Mouse (Mus musculus) hindbrain, embryonic 13.5 days (tissue): ENCODE results near the gene Macrod1. TPM values are rescaled to one million over a fixed set of nuclear protein-coding genes. Genes with fewer than 3 reads are reported as not detected.
A peak's percentile ranks its signal among the peaks of the same experiment; 100 is the strongest.

Source experiments
- ATAC-seq: fragments of 200-750 bp; cut with Nextera tagmentation; 2 replicates; pipeline ENCODE4 v1.8.0; 2017; ENCODE audit warnings: moderate TSS enrichment; ENCODE audit not compliant: low FRiP score
- H3K27ac ChIP-seq: fragments of 300-500 bp; sonication (generic); 2 replicates; pipeline ENCODE4 v1.5.1; 2015; ENCODE audit warnings: inconsistent platforms, mild to moderate bottlenecking, moderate library complexity
- H3K27me3 ChIP-seq: fragments of 300-500 bp; sonication (generic); 2 replicates; pipeline ENCODE4 v1.6.1; 2015; ENCODE audit warnings: mild to moderate bottlenecking, inconsistent platforms
- H3K36me3 ChIP-seq: fragments of 300-500 bp; sonication (generic); 2 replicates; pipeline ENCODE4 v1.6.1; 2015; ENCODE audit warnings: mild to moderate bottlenecking, inconsistent platforms
- H3K4me1 ChIP-seq: fragments of 300-500 bp; sonication (generic); replicated peaks from 2 replicates; pipeline ENCODE4 v1.6.1; 2015; ENCODE audit warnings: inconsistent platforms
- H3K4me2 ChIP-seq: fragments of 300-500 bp; sonication (generic); 2 replicates; pipeline ENCODE4 v1.6.1; 2015; ENCODE audit warnings: inconsistent platforms, mild to moderate bottlenecking, moderate library complexity
- H3K4me3 ChIP-seq: fragments of 300-500 bp; sonication (generic); 2 replicates; pipeline ENCODE4 v1.5.1; 2015; ENCODE audit warnings: mild to moderate bottlenecking, inconsistent platforms
- H3K9ac ChIP-seq: fragments of 300-500 bp; sonication (generic); 2 replicates; pipeline ENCODE4 v1.6.1; 2015; ENCODE audit warnings: mild to moderate bottlenecking, inconsistent platforms
- H3K9me3 ChIP-seq: fragments of 300-500 bp; sonication (generic); 2 replicates; pipeline ENCODE4 v1.6.1; 2016; ENCODE audit warnings: inconsistent platforms
- WGBS: fragments of 180-500 bp; shearing (Covaris S2); methylation state at CpG from one replicate; pipeline ENCODE4 v1.1.7; 2015; 5-methylcytosine and 5-hydroxymethylcytosine counted together
- polyA plus RNA-seq: library from polyadenylated mRNA; unstranded; fragments of >200 nt; fragmentation: Nextera tagmentation; extraction: Ambion mirVana; gene quantifications from 2 replicates; pipeline ENCODE4 v1.2.1, GENCODE M21; 2015

Gene Macrod1
- polyA plus RNA-seq, 1 experiment from 2014 or later: 5.3 TPM

DNA sequence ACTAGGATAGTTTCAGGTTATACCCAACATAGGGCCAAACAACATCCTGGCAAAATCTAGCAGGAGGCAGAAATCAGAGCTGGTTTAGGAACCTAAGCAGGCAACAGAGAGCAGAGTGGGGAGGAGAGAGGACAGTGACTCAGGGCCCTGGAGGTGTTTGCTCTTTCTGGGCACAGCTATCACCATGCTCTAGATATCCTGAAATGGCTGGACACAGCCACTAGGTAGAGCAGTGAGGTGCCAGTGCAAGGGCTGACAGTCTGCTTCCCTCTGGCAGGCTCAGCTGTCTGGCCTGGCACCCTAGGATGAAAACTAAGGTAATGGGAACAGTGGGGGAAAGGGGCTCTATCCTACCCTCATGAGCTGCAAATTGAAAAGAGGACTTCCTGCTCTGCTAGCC lies 166.9 kb downstream of the Macrod1 start:
- H3K4me1 ChIP-seq: no peaks in the 10 kb centered on the region
- H3K27ac ChIP-seq: no peak overlapping the region
- no peaks in the 10 kb centered on the region for H3K9me3 ChIP-seq
- no peak overlapping the region for H3K9ac ChIP-seq
- H3K4me3 ChIP-seq: no peak overlapping the region
- no peak for ATAC-seq
- no peaks in the 10 kb centered on the region for H3K27me3 ChIP-seq
- H3K36me3 ChIP-seq: peaks cover 32% of the 10 kb centered on the region
- no peak overlapping the region for H3K4me2 ChIP-seq

DNA sequence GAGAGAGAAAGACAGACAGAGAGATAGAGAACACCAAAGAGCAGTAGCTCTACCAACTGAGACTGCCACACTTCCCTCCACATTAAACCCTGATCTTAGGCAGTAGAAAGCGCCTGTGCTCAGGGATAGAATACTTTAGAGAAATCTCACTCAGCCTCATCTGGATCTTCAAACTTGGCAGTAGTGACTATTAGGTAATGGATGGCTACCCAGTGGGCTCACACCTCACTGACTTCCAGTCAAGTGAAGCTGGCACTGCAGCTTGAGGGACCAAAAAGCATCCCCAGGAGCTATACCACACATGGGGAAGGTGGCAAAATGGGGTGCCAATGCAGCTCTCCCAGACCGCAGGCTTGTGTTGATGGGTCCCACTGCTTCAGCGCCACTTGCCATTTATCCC lies 167.6 kb downstream of the Macrod1 start:
- H3K9ac ChIP-seq: no peak overlapping the region
- 92% methylated on average over 3 of the region's 3 CpGs for WGBS
- ATAC-seq: no peak
- no peaks in the 10 kb centered on the region for H3K9me3 ChIP-seq
- no peak overlapping the region for H3K4me3 ChIP-seq
- peaks cover 39% of the 10 kb centered on the region for H3K36me3 ChIP-seq
- no peaks in the 10 kb centered on the region for H3K4me1 ChIP-seq
- no peak overlapping the region for H3K4me2 ChIP-seq
- H3K27ac ChIP-seq: no peak overlapping the region
- no peaks in the 10 kb centered on the region for H3K27me3 ChIP-seq

DNA sequence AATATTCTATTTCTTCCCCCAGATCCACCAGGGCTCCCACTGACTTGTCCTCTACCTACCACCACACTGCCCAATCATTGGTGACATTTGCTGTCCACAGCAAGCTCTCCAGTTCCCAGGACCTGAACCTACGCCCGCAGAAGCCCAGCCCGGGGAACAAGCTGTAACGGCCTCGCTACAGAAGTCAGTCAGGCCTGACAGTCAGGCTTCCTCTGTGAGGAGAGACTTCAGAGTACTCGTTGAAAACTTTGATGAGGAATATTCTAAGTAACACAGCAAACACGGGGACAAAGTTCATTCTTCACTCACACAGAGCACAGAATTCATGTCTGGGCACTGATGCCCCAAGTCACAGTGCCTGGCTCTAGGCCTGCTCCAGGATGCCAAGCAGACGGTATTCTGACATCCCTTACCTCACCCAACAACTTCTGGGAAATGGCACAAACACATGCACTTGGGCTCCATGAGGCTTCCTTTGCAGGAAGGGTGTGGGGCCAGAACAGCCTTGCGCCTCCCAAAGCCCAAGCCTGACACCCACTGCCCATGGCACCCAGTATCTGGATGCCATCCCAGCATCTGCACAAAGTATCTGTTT lies 168.6 kb downstream of the Macrod1 start:
- Histone ChIP-seq H3K4me3 (no peak overlapping the region), H3K4me1 (no peaks in the 10 kb centered on the region)
- WGBS: 85% methylated on average over 9 of the region's 9 CpGs

DNA sequence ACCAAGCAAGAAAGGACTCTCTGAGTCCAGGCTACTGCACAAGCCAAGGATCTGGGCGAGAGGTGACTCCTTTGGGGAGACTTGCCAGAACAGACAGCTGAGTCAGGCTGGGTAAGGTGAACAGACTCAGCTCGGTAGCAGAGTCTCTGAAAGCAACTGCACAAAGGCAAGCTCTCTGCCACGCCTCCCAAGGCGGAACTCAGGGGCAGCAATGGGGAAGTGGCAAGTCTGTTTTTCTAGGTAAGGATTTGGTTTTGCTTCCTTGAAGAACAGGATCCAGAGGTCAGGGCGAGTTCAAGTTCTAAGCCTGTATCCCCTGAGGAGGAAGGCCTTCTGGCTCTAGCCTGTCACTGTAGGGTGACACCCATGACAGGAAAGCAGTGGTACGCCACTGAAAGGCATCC lies 169.9 kb downstream of the Macrod1 start:
- ATAC-seq: no peak
- Histone ChIP-seq H3K4me3 (no peak overlapping the region), H3K4me1 (no peaks in the 10 kb centered on the region), H3K27me3 (no peaks in the 10 kb centered on the region), H3K36me3 (peaks cover 62% of the 10 kb centered on the region), H3K9ac (no peak overlapping the region), H3K27ac (no peak overlapping the region), H3K4me2 (no peak overlapping the region), H3K9me3 (no peaks in the 10 kb centered on the region)
- WGBS: 84% methylated on average over 6 of the region's 6 CpGs

More for the DNA sequence above, 168.6 kb downstream of the Macrod1 start:
- Histone ChIP-seq H3K9me3 (no peaks in the 10 kb centered on the region), H3K36me3 (peaks cover 49% of the 10 kb centered on the region), H3K4me2 (no peak overlapping the region), H3K27me3 (no peaks in the 10 kb centered on the region), H3K9ac (no peak overlapping the region; the same call in 1 of the 2 replicates), H3K27ac (no peak overlapping the region)
- ATAC-seq: no peak

DNA sequence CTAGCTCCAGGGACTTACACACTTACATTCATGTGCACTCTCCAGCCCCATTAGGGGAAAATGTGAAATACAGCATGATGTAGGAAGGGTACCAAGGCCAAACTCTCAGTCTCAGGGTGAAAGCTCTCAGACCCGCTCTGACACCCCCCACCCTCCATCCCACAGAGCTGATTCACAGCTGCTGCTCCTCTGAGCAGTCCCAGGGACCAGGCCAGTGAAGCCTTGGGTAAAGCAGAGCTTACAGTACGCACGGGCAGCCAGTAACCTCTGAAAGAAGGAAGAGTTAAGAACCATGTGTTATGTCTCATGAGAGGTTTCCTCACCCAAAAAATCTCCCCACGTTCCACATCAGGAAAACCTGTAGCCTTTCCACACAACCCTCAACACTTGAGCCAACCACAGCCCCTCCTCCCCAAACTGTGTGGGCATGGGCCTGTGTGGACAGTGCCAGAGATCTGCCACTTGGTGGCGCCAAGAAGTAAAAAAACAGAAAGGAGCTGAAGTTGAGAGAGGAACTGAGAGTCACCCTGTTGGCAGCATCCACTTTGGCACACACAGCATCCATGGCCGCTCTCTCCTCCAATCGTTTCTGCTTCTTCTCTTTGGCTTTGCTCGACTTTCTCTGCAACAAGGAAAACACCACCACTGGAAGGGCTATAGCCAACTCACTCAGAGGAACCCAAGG lies 178.1 kb downstream of the Macrod1 start:
- H3K4me1 ChIP-seq: peaks cover 22% of the 10 kb centered on the region

DNA sequence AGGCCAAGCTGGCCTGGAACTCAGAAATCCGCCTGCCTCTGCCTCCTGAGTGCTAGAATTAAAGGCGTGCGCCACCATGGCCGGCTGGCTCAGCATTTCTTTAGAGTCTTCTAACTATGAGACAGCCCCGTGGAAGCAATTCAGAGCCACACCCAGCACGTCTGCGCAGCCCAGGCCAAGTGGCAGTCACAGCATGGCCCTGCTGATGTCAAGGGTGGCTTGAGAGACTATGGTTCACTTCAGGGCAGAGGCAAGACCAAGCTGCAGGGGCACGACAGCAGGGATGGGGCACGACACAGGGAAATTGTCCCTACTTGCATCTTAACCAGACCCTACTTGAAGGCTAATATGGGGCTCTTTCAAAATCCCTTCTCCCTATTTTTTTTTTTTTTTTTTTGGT lies 178.9 kb downstream of the Macrod1 start:
- H3K36me3 ChIP-seq: peaks cover 39% of the 10 kb centered on the region
- H3K4me3 ChIP-seq: no peak overlapping the region
- no peak overlapping the region for H3K4me2 ChIP-seq
- H3K27ac ChIP-seq: no peak overlapping the region
- no peaks in the 10 kb centered on the region for H3K9me3 ChIP-seq
- no peaks in the 10 kb centered on the region for H3K27me3 ChIP-seq
- ATAC-seq: no peak
- WGBS: 92% methylated on average over 9 of the region's 9 CpGs
- no peak overlapping the region for H3K9ac ChIP-seq
- H3K4me1 ChIP-seq: peaks cover 30% of the 10 kb centered on the region

More for the DNA sequence above, 178.1 kb downstream of the Macrod1 start:
- 59% methylated on average over 8 of the region's 8 CpGs for WGBS
- no peak overlapping the region for H3K4me2 ChIP-seq
- no peak overlapping the region for H3K27ac ChIP-seq
- peaks cover 47% of the 10 kb centered on the region for H3K36me3 ChIP-seq
- H3K9ac ChIP-seq: no peak overlapping the region
- no peaks in the 10 kb centered on the region for H3K27me3 ChIP-seq
- no peaks in the 10 kb centered on the region for H3K9me3 ChIP-seq
- ATAC-seq: peak; percentile 85
- no peak overlapping the region for H3K4me3 ChIP-seq

DNA sequence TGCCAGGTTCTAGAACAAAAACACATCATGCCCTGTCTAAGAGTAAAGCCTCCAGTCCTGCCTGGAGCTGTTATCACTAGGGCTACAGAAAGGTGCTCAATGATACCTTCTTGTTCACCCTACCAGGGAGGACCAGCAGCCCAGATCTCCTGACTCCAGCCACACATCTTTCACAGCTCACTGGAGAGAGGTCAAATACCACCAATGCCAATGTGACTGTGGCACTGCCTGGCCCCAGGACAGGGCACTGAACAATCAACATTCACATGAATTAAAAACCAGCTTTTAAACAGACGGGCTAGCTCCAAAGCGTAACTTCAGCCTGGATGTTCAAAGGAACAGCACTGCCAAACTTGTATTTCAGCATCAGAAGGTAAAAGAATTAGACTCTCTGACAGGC lies 179.4 kb downstream of the Macrod1 start:
- no peak overlapping the region for H3K9ac ChIP-seq
- no peaks in the 10 kb centered on the region for H3K9me3 ChIP-seq
- no peaks in the 10 kb centered on the region for H3K27me3 ChIP-seq
- no peak overlapping the region for H3K4me2 ChIP-seq
- H3K36me3 ChIP-seq: peaks cover 34% of the 10 kb centered on the region
- ATAC-seq: no peak
- H3K4me1 ChIP-seq: peaks cover 30% of the 10 kb centered on the region
- 86% methylated on average over 2 of the region's 2 CpGs for WGBS
- H3K27ac ChIP-seq: no peak overlapping the region
- H3K4me3 ChIP-seq: no peak overlapping the region

DNA sequence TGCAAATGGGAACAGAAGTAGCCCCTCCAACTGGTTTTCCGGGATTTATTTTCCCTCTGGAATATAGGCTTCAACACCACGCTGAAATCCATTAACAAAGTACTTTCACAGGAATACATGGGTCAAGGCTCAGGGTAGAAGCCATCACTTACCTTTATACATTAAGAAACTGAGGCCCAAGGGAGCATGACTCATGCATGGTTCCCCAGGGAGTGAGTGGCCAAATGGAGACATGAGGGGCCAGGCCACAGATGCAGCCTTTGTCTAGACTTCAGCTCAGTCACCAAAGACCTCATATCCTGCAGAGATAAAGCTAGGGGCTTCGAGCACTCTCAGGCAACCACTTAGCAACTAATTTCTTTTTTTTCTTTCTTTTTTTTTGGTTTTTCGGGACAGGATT lies 180.1 kb downstream of the Macrod1 start:
- H3K4me1 ChIP-seq: peaks cover 34% of the 10 kb centered on the region
- no peaks in the 10 kb centered on the region for H3K9me3 ChIP-seq
- no peak for ATAC-seq
- no peak overlapping the region for H3K27ac ChIP-seq
- 0 out of 2 replicates have a peak overlapping the region, but pooled peaks have one; percentile 25 for H3K9ac ChIP-seq
- H3K27me3 ChIP-seq: no peaks in the 10 kb centered on the region
- H3K4me3 ChIP-seq: no peak overlapping the region
- WGBS: 86% methylated on average over 4 of the region's 4 CpGs
- no peak overlapping the region for H3K4me2 ChIP-seq
- H3K36me3 ChIP-seq: peaks cover 26% of the 10 kb centered on the region

DNA sequence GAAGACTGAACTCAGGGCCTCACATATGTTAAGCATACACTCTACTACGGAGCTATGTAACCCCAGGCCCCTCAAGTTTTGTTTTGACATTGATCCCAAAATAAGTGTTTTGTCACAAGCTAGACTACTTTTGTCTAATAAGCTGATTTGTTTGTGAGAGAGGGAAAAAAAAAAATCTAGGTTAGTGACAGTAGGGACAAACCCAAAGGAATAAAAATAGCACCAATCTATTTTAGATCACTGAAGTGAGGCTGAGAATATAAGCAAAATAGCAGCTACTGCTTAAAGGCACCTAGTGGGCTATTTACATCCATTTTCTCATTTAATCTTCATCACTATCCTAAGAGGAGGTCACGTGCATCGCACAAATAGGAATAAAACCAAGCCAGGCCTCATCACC lies 183.0 kb downstream of the Macrod1 start:
- ATAC-seq: no peak
- 93% methylated on average over 3 of the region's 3 CpGs for WGBS
- no peaks in the 10 kb centered on the region for H3K9me3 ChIP-seq
- peaks cover 34% of the 10 kb centered on the region for H3K4me1 ChIP-seq
- H3K9ac ChIP-seq: peak overlapping the region; percentile 88
- H3K27ac ChIP-seq: no peak overlapping the region
- H3K4me3 ChIP-seq: peak overlapping the region; percentile 71; the same call in 1 of the 2 replicates
- H3K36me3 ChIP-seq: peaks cover 4% of the 10 kb centered on the region; the same call in 1 of the 2 replicates
- peak overlapping the region; percentile 91 for H3K4me2 ChIP-seq
- peaks cover 7% of the 10 kb centered on the region; the same call in 1 of the 2 replicates for H3K27me3 ChIP-seq

DNA sequence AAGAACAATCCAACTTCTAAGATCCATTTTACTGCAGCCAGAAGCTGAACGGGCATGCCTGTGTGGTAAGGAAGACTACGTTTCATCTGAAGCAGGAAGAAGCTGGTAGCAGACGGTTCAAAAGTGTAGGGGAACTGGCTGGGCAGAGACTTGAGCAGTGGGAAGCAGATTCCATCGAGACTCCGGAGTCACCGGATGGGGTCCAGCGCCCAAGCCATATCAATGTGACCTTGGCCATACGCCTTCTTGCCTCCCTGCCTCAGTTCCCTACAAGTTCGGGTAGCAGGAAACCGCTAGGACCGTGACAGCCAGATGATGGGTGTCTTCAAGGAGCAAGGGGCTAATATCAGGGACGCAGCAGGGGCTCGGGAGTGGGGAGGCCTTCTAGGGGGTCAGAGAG lies 183.7 kb downstream of the Macrod1 start:
- H3K27ac ChIP-seq: peak overlapping the region; percentile 90
- H3K27me3 ChIP-seq: peaks cover 7% of the 10 kb centered on the region; the same call in 1 of the 2 replicates
- H3K4me1 ChIP-seq: peaks cover 34% of the 10 kb centered on the region
- H3K4me3 ChIP-seq: peak overlapping the region; percentile 71
- H3K36me3 ChIP-seq: peaks cover 4% of the 10 kb centered on the region; the same call in 1 of the 2 replicates
- no peaks in the 10 kb centered on the region for H3K9me3 ChIP-seq
- H3K9ac ChIP-seq: peak overlapping the region; percentile 88
- ATAC-seq: no peak; the same call in none of the 2 replicates
- peak overlapping the region; percentile 91 for H3K4me2 ChIP-seq
- 5% methylated on average over 13 of the region's 13 CpGs for WGBS

DNA sequence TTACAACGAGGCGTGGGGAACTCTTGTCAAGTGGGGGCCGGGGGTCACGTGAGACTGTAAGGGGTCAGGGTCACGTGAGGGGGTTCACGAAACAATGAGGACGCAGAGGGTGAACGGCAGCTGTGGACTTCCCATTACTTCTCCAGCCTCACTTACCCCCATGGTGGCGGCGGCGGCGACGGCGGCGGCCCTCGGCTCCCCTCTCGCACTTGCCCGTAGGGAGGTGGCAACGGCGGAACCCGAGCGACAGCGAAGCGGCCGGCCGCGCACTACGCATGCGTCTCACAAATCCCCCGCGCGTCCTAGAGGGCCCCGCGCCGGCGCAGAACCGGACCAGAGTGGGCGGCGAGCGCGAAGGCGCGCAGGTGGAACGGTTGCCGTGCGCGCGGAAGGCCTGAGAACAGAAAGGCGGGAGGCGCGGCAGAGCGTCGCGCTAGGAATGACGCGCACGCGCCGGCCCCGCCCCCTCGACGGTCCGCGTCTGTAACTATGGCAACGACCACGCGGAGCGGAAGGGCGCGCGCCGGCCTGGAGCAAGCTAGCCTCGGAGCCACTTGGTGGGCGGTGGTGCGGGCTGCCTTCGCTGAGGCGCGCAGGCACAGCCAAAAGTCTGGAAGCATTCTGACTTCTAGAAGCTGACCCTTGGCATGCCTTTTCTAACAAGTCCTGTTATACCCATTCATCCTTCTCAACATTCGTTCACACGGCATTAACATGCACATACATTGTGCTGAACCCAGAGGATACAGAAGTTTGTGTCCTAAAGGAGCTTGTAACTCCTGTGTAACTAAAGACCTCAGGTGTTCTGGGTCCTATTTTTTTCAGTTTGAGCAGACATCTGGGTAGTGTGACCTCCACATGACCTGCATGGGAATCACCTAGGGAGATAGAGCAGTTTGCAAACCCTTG lies 184.4 kb downstream of the Macrod1 start, which contains the start of gene Naa40:
Naa40 (minus strand) TSS at position 402 of the 909 bp plus-strand sequence.
- H3K4me1 ChIP-seq: peaks cover 34% of the 10 kb centered on the region
- peaks cover 7% of the 10 kb centered on the region; the same call in 1 of the 2 replicates for H3K27me3 ChIP-seq
- under 1% methylated on average over 80 of the region's 80 CpGs for WGBS
- no peaks in the 10 kb centered on the region for H3K9me3 ChIP-seq
- ATAC-seq: peak; percentile 96
- H3K4me3 ChIP-seq: peak within 1 kb of the TSS; percentile 71
- H3K36me3 ChIP-seq: peaks cover 4% of the 10 kb centered on the region; the same call in 1 of the 2 replicates
- peak within 1 kb of the TSS; percentile 91 for H3K4me2 ChIP-seq
- H3K9ac ChIP-seq: peak within 1 kb of the TSS; percentile 88
- H3K27ac ChIP-seq: peak within 1 kb of the TSS; percentile 90

DNA sequence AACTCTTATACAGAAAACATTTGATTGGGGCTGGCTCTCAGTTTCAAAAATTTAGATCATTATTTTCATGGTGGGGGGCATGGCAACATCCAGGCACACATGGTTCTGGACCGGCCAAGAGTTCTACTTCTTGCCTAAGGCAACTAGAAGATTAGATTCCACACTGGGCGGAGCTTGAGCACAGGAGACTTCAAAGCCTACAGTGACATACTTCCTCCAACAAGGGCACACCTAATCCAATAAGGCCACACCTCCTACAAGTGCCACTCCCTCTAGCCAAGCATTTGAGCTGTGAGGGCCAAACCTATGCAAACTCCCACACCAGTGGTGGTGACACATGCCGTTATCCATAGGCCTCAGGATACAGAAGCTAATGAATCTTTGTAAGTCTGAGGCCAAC lies 189.4 kb downstream of the Macrod1 start:
- WGBS: 86% methylated on average over 3 of the region's 3 CpGs

More for the DNA sequence above, 189.4 kb downstream of the Macrod1 start:
- Histone ChIP-seq H3K9ac (no peak overlapping the region), H3K4me2 (no peak overlapping the region), H3K4me3 (no peak overlapping the region), H3K27me3 (peaks cover 7% of the 10 kb centered on the region; the same call in 1 of the 2 replicates), H3K27ac (no peak overlapping the region), H3K9me3 (no peaks in the 10 kb centered on the region), H3K4me1 (peaks cover 4% of the 10 kb centered on the region; the same call in 1 of the 2 replicates), H3K36me3 (no peaks in the 10 kb centered on the region)
- ATAC-seq: no peak
